Mouse (Mus musculus): ENCODE measurements around the gene Ndufv2.
"Not testable (repeated sequence)": the region's sequence is repeated elsewhere in the genome, so short reads cannot be mapped to it uniquely, and the experiment has no call there.

The Ndufv2 gene

GRCm38 (mm10) chr17:66092065-66092464 is 9.3 kb downstream of the Ndufv2 start:
- in situ Hi-C loops (cut with MboI; ENCODE audit: unreplicated experiment in 2 of 2) = no loop called here

GRCm38 (mm10) chr17:66091392-66091791 is 10.0 kb downstream of the Ndufv2 start:
- in situ Hi-C loops (cut with MboI; ENCODE audit: unreplicated experiment in 2 of 2) = no loop called here

- in situ Hi-C loops (cut with MboI; ENCODE audit: unreplicated experiment in 2 of 2) = no loop called here
These were observed 11.1 kb downstream of the Ndufv2 start for GRCm38 (mm10) chr17:66090251-66090650.

GRCm38 (mm10) chr17:66085038-66085437 is 16.3 kb downstream of the Ndufv2 start:
- in situ Hi-C loops (cut with MboI; ENCODE audit: unreplicated experiment in 2 of 2) = no loop called here

- in situ Hi-C loops (cut with MboI; ENCODE audit: unreplicated experiment in 2 of 2) = no loop called here
These were observed 16.9 kb downstream of the Ndufv2 start for GRCm38 (mm10) chr17:66084486-66084885.

- in situ Hi-C loops (cut with MboI; ENCODE audit: unreplicated experiment in 2 of 2) = no loop called here
These were observed 23.9 kb downstream of the Ndufv2 start for GRCm38 (mm10) chr17:66077437-66077850.

- in situ Hi-C loops (cut with MboI; ENCODE audit: unreplicated experiment in 2 of 2) = no loop called here
These were observed 24.4 kb downstream of the Ndufv2 start, which contains the start of gene Ankrd12 for GRCm38 (mm10) chr17:66076934-66077333. Gene Ankrd12, minus strand, starts transcription at chr17:66077089.

- in situ Hi-C loops (cut with MboI; ENCODE audit: unreplicated experiment in 2 of 2) = no loop called here
These were observed 25.0 kb downstream of the Ndufv2 start for GRCm38 (mm10) chr17:66076174-66076927.

- in situ Hi-C loops (cut with MboI; ENCODE audit: unreplicated experiment in 2 of 2) = no loop called here
These were observed 25.6 kb downstream of the Ndufv2 start for GRCm38 (mm10) chr17:66075827-66076173.

GRCm38 (mm10) chr17:66073971-66074370 is 27.4 kb downstream of the Ndufv2 start:
- in situ Hi-C loops (cut with MboI; ENCODE audit: unreplicated experiment in 2 of 2) = no loop called here

GRCm38 (mm10) chr17:66069036-66069435 is 32.3 kb downstream of the Ndufv2 start:
- in situ Hi-C loops (cut with MboI; ENCODE audit: unreplicated experiment in 2 of 2) = not testable (repeated sequence)

GRCm38 (mm10) chr17:66065115-66065514 is 36.2 kb downstream of the Ndufv2 start:
- in situ Hi-C loops (cut with MboI; ENCODE audit: unreplicated experiment in 2 of 2) = no loop called here

- in situ Hi-C loops (cut with MboI; ENCODE audit: unreplicated experiment in 2 of 2) = no loop called here
These were observed 40.0 kb downstream of the Ndufv2 start for GRCm38 (mm10) chr17:66061241-66061938.

- in situ Hi-C loops (cut with MboI; ENCODE audit: unreplicated experiment in 2 of 2) = no loop called here
These were observed 43.2 kb downstream of the Ndufv2 start for GRCm38 (mm10) chr17:66058160-66058559.

GRCm38 (mm10) chr17:66057145-66057544 is 44.2 kb downstream of the Ndufv2 start:
- in situ Hi-C loops (cut with MboI; ENCODE audit: unreplicated experiment in 2 of 2) = no loop called here

- in situ Hi-C loops (cut with MboI; ENCODE audit: unreplicated experiment in 2 of 2) = no loop called here
These were observed 48.0 kb downstream of the Ndufv2 start for GRCm38 (mm10) chr17:66053349-66053748.

GRCm38 (mm10) chr17:66048795-66049194 is 52.6 kb downstream of the Ndufv2 start:
- in situ Hi-C loops (cut with MboI; ENCODE audit: unreplicated experiment in 2 of 2) = no loop called here

GRCm38 (mm10) chr17:66048199-66048598 is 53.2 kb downstream of the Ndufv2 start:
- in situ Hi-C loops (cut with MboI; ENCODE audit: unreplicated experiment in 2 of 2) = no loop called here

GRCm38 (mm10) chr17:66043679-66044078 is 57.7 kb downstream of the Ndufv2 start:
- in situ Hi-C loops (cut with MboI; ENCODE audit: unreplicated experiment in 2 of 2) = loop anchor here in 1 of 2 experiments (5.0 kb wide), 1 partner anchor 64 kb away; no protein-coding TSS in a partner anchor

- in situ Hi-C loops (cut with MboI; ENCODE audit: unreplicated experiment in 2 of 2) = loop anchor here in 1 of 2 experiments (5.0 kb wide), 1 partner anchor 66 kb away; no protein-coding TSS in a partner anchor
These were observed 60.3 kb downstream of the Ndufv2 start for GRCm38 (mm10) chr17:66041020-66041419.

GRCm38 (mm10) chr17:66033239-66033638 is 68.1 kb downstream of the Ndufv2 start:
- in situ Hi-C loops (cut with MboI; ENCODE audit: unreplicated experiment in 2 of 2) = no loop called here

GRCm38 (mm10) chr17:66031991-66032390 is 69.4 kb downstream of the Ndufv2 start:
- in situ Hi-C loops (cut with MboI; ENCODE audit: unreplicated experiment in 2 of 2) = no loop called here

All from v-Abl transformed pro-B cells (cell line).